Mouse (Mus musculus): ENCODE data around the gene Gngt2. TPM values are rescaled to one million over a fixed set of nuclear protein-coding genes. Genes with fewer than 3 reads are reported as not detected.
A peak's percentile ranks its signal among the peaks of the same experiment; 100 is the strongest.

Gene Gngt2
- polyA plus RNA-seq, 1 experiment from 2014 or later = 5.6 TPM

GRCm38 (mm10) chr11:95834143-95834667 is 2.8 kb upstream of the Gngt2 start:
- 4% methylated on average over 22 of the region's 22 CpGs for WGBS
- DNase-seq (ENCODE audit: low spot score, missing footprints) = peak; percentile 90
- Histone ChIP-seq H3K4me2 (no peak overlapping the region), H3K9ac (ENCODE audit: low read length) (no peak overlapping the region), H3K9me3 (ENCODE audit: control insufficient read depth, low read length) (no peaks in the 10 kb centered on the region), H3K4me3 (ENCODE audit: low read depth, low read length) (no peak overlapping the region), H3K27me3 (ENCODE audit: control insufficient read depth, insufficient read depth, low read length) (peaks cover 72% of the 10 kb centered on the region), H3K4me1 (ENCODE audit: control insufficient read depth, insufficient read depth, low read length) (peaks cover 16% of the 10 kb centered on the region), H3K27ac (ENCODE audit: low read depth, low read length) (no peak overlapping the region), H3K36me3 (ENCODE audit: control insufficient read depth, insufficient read depth, low read length) (no peaks in the 10 kb centered on the region)
- ATAC-seq (ENCODE audit: low FRiP score) = no peak

- ATAC-seq (ENCODE audit: low FRiP score) (no peak), DNase-seq (ENCODE audit: low spot score, missing footprints) (peak; percentile 83)
- peaks cover 16% of the 10 kb centered on the region for H3K4me1 ChIP-seq (ENCODE audit: control insufficient read depth, insufficient read depth, low read length)
- H3K27ac ChIP-seq (ENCODE audit: low read depth, low read length) = no peak overlapping the region
- no peaks in the 10 kb centered on the region for H3K9me3 ChIP-seq (ENCODE audit: control insufficient read depth, low read length)
- H3K4me3 ChIP-seq (ENCODE audit: low read depth, low read length) = no peak overlapping the region
- H3K27me3 ChIP-seq (ENCODE audit: control insufficient read depth, insufficient read depth, low read length) = peaks cover 64% of the 10 kb centered on the region
- H3K4me2 ChIP-seq = no peak overlapping the region
- 24% methylated on average over 15 of the region's 15 CpGs for WGBS
- no peaks in the 10 kb centered on the region for H3K36me3 ChIP-seq (ENCODE audit: control insufficient read depth, insufficient read depth, low read length)
- H3K9ac ChIP-seq (ENCODE audit: low read length) = no peak overlapping the region
Measured at GRCm38 (mm10) chr11:95834742-95835710, 2.0 kb upstream of the Gngt2 start.

- WGBS = 44% methylated on average over 6 of the region's 6 CpGs
- peaks cover 56% of the 10 kb centered on the region for H3K27me3 ChIP-seq (ENCODE audit: control insufficient read depth, insufficient read depth, low read length)
Measured at GRCm38 (mm10) chr11:95835832-95836231, 1.2 kb upstream of the Gngt2 start.

GRCm38 (mm10) chr11:95836433-95836832 is 583 bp upstream of the Gngt2 start:
- Histone ChIP-seq H3K4me3 (ENCODE audit: low read depth, low read length) (no peak overlapping the region), H3K9ac (ENCODE audit: low read length) (no peak overlapping the region), H3K27ac (ENCODE audit: low read depth, low read length) (no peak overlapping the region), H3K36me3 (ENCODE audit: control insufficient read depth, insufficient read depth, low read length) (no peaks in the 10 kb centered on the region), H3K9me3 (ENCODE audit: control insufficient read depth, low read length) (no peaks in the 10 kb centered on the region), H3K4me2 (no peak overlapping the region), H3K4me1 (ENCODE audit: control insufficient read depth, insufficient read depth, low read length) (peaks cover 10% of the 10 kb centered on the region; the same call in 1 of the 2 replicates), H3K27me3 (ENCODE audit: control insufficient read depth, insufficient read depth, low read length) (peaks cover 50% of the 10 kb centered on the region)
- WGBS = 83% methylated on average over 6 of the region's 6 CpGs
- ATAC-seq (ENCODE audit: low FRiP score) (no peak), DNase-seq (ENCODE audit: low spot score, missing footprints) (peak; percentile 77)

More at GRCm38 (mm10) chr11:95835832-95836231, 1.2 kb upstream of the Gngt2 start:
- ATAC-seq (ENCODE audit: low FRiP score) (no peak), DNase-seq (ENCODE audit: low spot score, missing footprints) (peak; percentile 75)
- Histone ChIP-seq H3K27ac (ENCODE audit: low read depth, low read length) (no peak overlapping the region), H3K9ac (ENCODE audit: low read length) (no peak overlapping the region), H3K9me3 (ENCODE audit: control insufficient read depth, low read length) (no peaks in the 10 kb centered on the region), H3K4me3 (ENCODE audit: low read depth, low read length) (no peak overlapping the region), H3K4me1 (ENCODE audit: control insufficient read depth, insufficient read depth, low read length) (peaks cover 13% of the 10 kb centered on the region), H3K36me3 (ENCODE audit: control insufficient read depth, insufficient read depth, low read length) (no peaks in the 10 kb centered on the region), H3K4me2 (no peak overlapping the region)

GRCm38 (mm10) chr11:95838598-95838997 is 1.6 kb downstream of the Gngt2 start:
- ATAC-seq (ENCODE audit: low FRiP score) (no peak), DNase-seq (ENCODE audit: low spot score, missing footprints) (peak; percentile 45)
- Histone ChIP-seq H3K9me3 (ENCODE audit: control insufficient read depth, low read length) (no peaks in the 10 kb centered on the region), H3K27me3 (ENCODE audit: control insufficient read depth, insufficient read depth, low read length) (peaks cover 33% of the 10 kb centered on the region), H3K27ac (ENCODE audit: low read depth, low read length) (no peak overlapping the region), H3K36me3 (ENCODE audit: control insufficient read depth, insufficient read depth, low read length) (no peaks in the 10 kb centered on the region), H3K4me2 (no peak overlapping the region), H3K9ac (ENCODE audit: low read length) (no peak overlapping the region), H3K4me1 (ENCODE audit: control insufficient read depth, insufficient read depth, low read length) (peaks cover 15% of the 10 kb centered on the region; the same call in 1 of the 2 replicates), H3K4me3 (ENCODE audit: low read depth, low read length) (no peak overlapping the region)
- WGBS = 82% methylated on average over 4 of the region's 4 CpGs

GRCm38 (mm10) chr11:95838999-95839868 is 2.2 kb downstream of the Gngt2 start:
- H3K27me3 ChIP-seq (ENCODE audit: control insufficient read depth, insufficient read depth, low read length) = peaks cover 26% of the 10 kb centered on the region
- H3K4me2 ChIP-seq = no peak overlapping the region
- peaks cover 10% of the 10 kb centered on the region; the same call in 1 of the 2 replicates for H3K4me1 ChIP-seq (ENCODE audit: control insufficient read depth, insufficient read depth, low read length)
- no peaks in the 10 kb centered on the region for H3K36me3 ChIP-seq (ENCODE audit: control insufficient read depth, insufficient read depth, low read length)
- H3K9me3 ChIP-seq (ENCODE audit: control insufficient read depth, low read length) = no peaks in the 10 kb centered on the region
- WGBS = 72% methylated on average over 8 of the region's 8 CpGs
- no peak for ATAC-seq (ENCODE audit: low FRiP score)
- DNase-seq (ENCODE audit: low spot score, missing footprints) = peak; percentile 72
- H3K9ac ChIP-seq (ENCODE audit: low read length) = no peak overlapping the region
- no peak overlapping the region for H3K4me3 ChIP-seq (ENCODE audit: low read depth, low read length)
- H3K27ac ChIP-seq (ENCODE audit: low read depth, low read length) = no peak overlapping the region

GRCm38 (mm10) chr11:95840694-95841497 is 3.9 kb downstream of the Gngt2 start:
- Histone ChIP-seq H3K27ac (ENCODE audit: low read depth, low read length) (no peak overlapping the region), H3K4me2 (no peak overlapping the region), H3K9ac (ENCODE audit: low read length) (no peak overlapping the region), H3K9me3 (ENCODE audit: control insufficient read depth, low read length) (no peaks in the 10 kb centered on the region), H3K4me1 (ENCODE audit: control insufficient read depth, insufficient read depth, low read length) (0 out of 2 replicates have a peak, but pooled peaks cover 5% of the 10 kb centered on the region), H3K4me3 (ENCODE audit: low read depth, low read length) (no peak overlapping the region), H3K27me3 (ENCODE audit: control insufficient read depth, insufficient read depth, low read length) (peaks cover 10% of the 10 kb centered on the region), H3K36me3 (ENCODE audit: control insufficient read depth, insufficient read depth, low read length) (no peaks in the 10 kb centered on the region)
- DNase-seq (ENCODE audit: low spot score, missing footprints) = peak; percentile 79
- 79% methylated on average over 5 of the region's 5 CpGs for whole genome bisulfite sequencing
- ATAC-seq (ENCODE audit: low FRiP score) = no peak

- WGBS = 53% methylated on average over 10 of the region's 10 CpGs
- H3K4me3 ChIP-seq (ENCODE audit: low read depth, low read length) = no peak overlapping the region
Measured at GRCm38 (mm10) chr11:95841498-95841830, 4.4 kb downstream of the Gngt2 start.

More at GRCm38 (mm10) chr11:95841498-95841830, 4.4 kb downstream of the Gngt2 start:
- DNase-seq (ENCODE audit: low spot score, missing footprints) = peak; percentile 75
- peaks cover 5% of the 10 kb centered on the region; the same call in 1 of the 2 replicates for H3K27me3 ChIP-seq (ENCODE audit: control insufficient read depth, insufficient read depth, low read length)
- ATAC-seq (ENCODE audit: low FRiP score) = no peak
- H3K9ac ChIP-seq (ENCODE audit: low read length) = no peak overlapping the region
- 0 out of 2 replicates have a peak, but pooled peaks cover 5% of the 10 kb centered on the region for H3K4me1 ChIP-seq (ENCODE audit: control insufficient read depth, insufficient read depth, low read length)
- H3K36me3 ChIP-seq (ENCODE audit: control insufficient read depth, insufficient read depth, low read length) = no peaks in the 10 kb centered on the region
- H3K4me2 ChIP-seq = no peak overlapping the region
- no peaks in the 10 kb centered on the region for H3K9me3 ChIP-seq (ENCODE audit: control insufficient read depth, low read length)
- H3K27ac ChIP-seq (ENCODE audit: low read depth, low read length) = no peak overlapping the region

All from midbrain, embryonic 11.5 days (tissue).